Mouse (Mus musculus): Measurements from ENCODE around the gene Gm17175. TPM values are rescaled to one million over a fixed set of nuclear protein-coding genes. Genes with fewer than 3 reads are reported as not detected.
"Not testable (repeated sequence)": the region's sequence is repeated elsewhere in the genome, so short reads cannot be mapped to it uniquely, and the experiment has no call there.

Gene Gm17175
- not detected in 2 replicates for total RNA-seq (2017)

GRCm38 (mm10) chr14:51573963-51574362 is at the start of gene Gm17175:
Gm17175 (minus strand) TSS chr14:51574063.
- not testable (repeated sequence) for ATAC-seq (replicated peaks in 1 of 2; ENCODE audit: insufficient read depth in 1 of 2, low FRiP score in 2 of 2, low TSS enrichment in 1 of 2, low read depth in 1 of 2, poor library complexity in 2 of 2, severe bottlenecking in 2 of 2)

- no peak for ATAC-seq (replicated peaks in 1 of 2; ENCODE audit: insufficient read depth in 1 of 2, low FRiP score in 2 of 2, low TSS enrichment in 1 of 2, low read depth in 1 of 2, poor library complexity in 2 of 2, severe bottlenecking in 2 of 2)
These were observed 37.3 kb upstream of the Gm17175 start, which contains the start of gene Gm17078 for GRCm38 (mm10) chr14:51611210-51611609. Gm17078 (minus strand) TSS chr14:51611310.

GRCm38 (mm10) chr14:51592039-51592438 is 18.2 kb upstream of the Gm17175 start, which contains the start of gene Gm17174:
Gm17174 (minus strand) TSS chr14:51592139.
- ATAC-seq (replicated peaks in 1 of 2; ENCODE audit: insufficient read depth in 1 of 2, low FRiP score in 2 of 2, low TSS enrichment in 1 of 2, low read depth in 1 of 2, poor library complexity in 2 of 2, severe bottlenecking in 2 of 2), result not testable (repeated sequence)

GRCm38 (mm10) chr14:51552490-51552889 is 21.4 kb downstream of the Gm17175 start, which contains the start of gene Gm5622:
Gm5622 (plus strand) TSS chr14:51552790.
- no peak for ATAC-seq (replicated peaks in 1 of 2; ENCODE audit: insufficient read depth in 1 of 2, low FRiP score in 2 of 2, low TSS enrichment in 1 of 2, low read depth in 1 of 2, poor library complexity in 2 of 2, severe bottlenecking in 2 of 2)

Other genes starting within 250 kb of the Gm17175 start
- gene Gm7247, start 212.3 kb downstream of the Gm17175 start, total RNA-seq (2017), result not detected in 2 replicates
- not detected in 2 replicates for gene Vmn2r88, start 163.2 kb downstream of the Gm17175 start, total RNA-seq (2017)
- gene Vmn2r89, start 122.2 kb downstream of the Gm17175 start, total RNA-seq (2017), result not detected in 2 replicates
- not detected in 2 replicates for gene Gm5622, start 21.3 kb downstream of the Gm17175 start, total RNA-seq (2017)
- not detected in 2 replicates for gene Gm17174, start 18.1 kb upstream of the Gm17175 start, total RNA-seq (2017)
- gene Gm17078, start 37.2 kb upstream of the Gm17175 start, total RNA-seq (2017), result not detected in 2 replicates
- gene Gm4181, start 61.6 kb upstream of the Gm17175 start, total RNA-seq (2017), result not detected in 2 replicates
- not detected in 2 replicates for gene Gm17079, start 121.4 kb upstream of the Gm17175 start, total RNA-seq (2017)
- gene Gm5800, start 143.1 kb upstream of the Gm17175 start, total RNA-seq (2017), result not detected in 2 replicates
- not detected in 2 replicates for gene Ang4, start 199.5 kb upstream of the Gm17175 start, total RNA-seq (2017)
- not detected in 2 replicates for gene AY358078, start 226.0 kb upstream of the Gm17175 start, total RNA-seq (2017)